Mouse (Mus musculus) liver, embryonic 13.5 days (tissue): Measurements from ENCODE around the gene Polr2c. TPM values are rescaled to one million over a fixed set of nuclear protein-coding genes. Genes with fewer than 3 reads are reported as not detected.

Source experiments
- ATAC-seq: fragments of 200-750 bp; cut with Nextera tagmentation; 2 replicates; pipeline ENCODE4 v1.8.0; 2017; ENCODE audit warnings: low read depth, mild to moderate bottlenecking, moderate number of reproducible peaks, moderate library complexity
- DNase-seq: peaks from one replicate; pipeline ENCODE4 v3.0.0; 2022
- H3K27ac ChIP-seq: fragments of 300-500 bp; sonication (generic); 2 replicates; pipeline ENCODE4 v1.5.1; 2015; ENCODE audit warnings: moderate library complexity, mild to moderate bottlenecking, inconsistent platforms
- H3K27me3 ChIP-seq: fragments of 300-500 bp; sonication (generic); 2 replicates; pipeline ENCODE4 v1.6.1; 2015; ENCODE audit warnings: mild to moderate bottlenecking, inconsistent platforms
- H3K36me3 ChIP-seq: fragments of 300-500 bp; sonication (generic); 2 replicates; pipeline ENCODE4 v1.6.1; 2015; ENCODE audit warnings: mild to moderate bottlenecking, inconsistent platforms
- H3K4me1 ChIP-seq: fragments of 300-500 bp; sonication (generic); replicated peaks from 2 replicates; pipeline ENCODE4 v1.6.1; 2015; ENCODE audit warnings: inconsistent platforms
- H3K4me2 ChIP-seq: fragments of 300-500 bp; sonication (generic); 2 replicates; pipeline ENCODE4 v1.6.1; 2015; ENCODE audit warnings: inconsistent platforms, mild to moderate bottlenecking, moderate library complexity
- H3K4me3 ChIP-seq: fragments of 300-500 bp; sonication (generic); replicated peaks from 2 replicates; pipeline ENCODE4 v1.5.1; 2015; ENCODE audit warnings: mild to moderate bottlenecking, inconsistent platforms
- H3K9ac ChIP-seq: fragments of 300-500 bp; sonication (generic); 2 replicates; pipeline ENCODE4 v1.6.1; 2015; ENCODE audit warnings: mild to moderate bottlenecking, inconsistent platforms
- H3K9me3 ChIP-seq: fragments of 300-500 bp; sonication (generic); replicated peaks from 2 replicates; pipeline ENCODE4 v1.6.1; 2016; ENCODE audit warnings: inconsistent platforms
- WGBS: fragments of 180-500 bp; shearing (Covaris S2); methylation state at CpG from one replicate; pipeline ENCODE4 v1.1.7; 2015; ENCODE audit not compliant: insufficient replicate concordance; 5-methylcytosine and 5-hydroxymethylcytosine counted together
- polyA plus RNA-seq: library from polyadenylated mRNA; unstranded; fragments of >200 nt; fragmentation: Nextera tagmentation; extraction: Ambion mirVana; gene quantifications from 2 replicates; pipeline ENCODE4 v1.2.1, GENCODE M21; 2015

The Polr2c gene
- 94.5 and 95.3 TPM in 2 replicates for polyA plus RNA-seq

DNA sequence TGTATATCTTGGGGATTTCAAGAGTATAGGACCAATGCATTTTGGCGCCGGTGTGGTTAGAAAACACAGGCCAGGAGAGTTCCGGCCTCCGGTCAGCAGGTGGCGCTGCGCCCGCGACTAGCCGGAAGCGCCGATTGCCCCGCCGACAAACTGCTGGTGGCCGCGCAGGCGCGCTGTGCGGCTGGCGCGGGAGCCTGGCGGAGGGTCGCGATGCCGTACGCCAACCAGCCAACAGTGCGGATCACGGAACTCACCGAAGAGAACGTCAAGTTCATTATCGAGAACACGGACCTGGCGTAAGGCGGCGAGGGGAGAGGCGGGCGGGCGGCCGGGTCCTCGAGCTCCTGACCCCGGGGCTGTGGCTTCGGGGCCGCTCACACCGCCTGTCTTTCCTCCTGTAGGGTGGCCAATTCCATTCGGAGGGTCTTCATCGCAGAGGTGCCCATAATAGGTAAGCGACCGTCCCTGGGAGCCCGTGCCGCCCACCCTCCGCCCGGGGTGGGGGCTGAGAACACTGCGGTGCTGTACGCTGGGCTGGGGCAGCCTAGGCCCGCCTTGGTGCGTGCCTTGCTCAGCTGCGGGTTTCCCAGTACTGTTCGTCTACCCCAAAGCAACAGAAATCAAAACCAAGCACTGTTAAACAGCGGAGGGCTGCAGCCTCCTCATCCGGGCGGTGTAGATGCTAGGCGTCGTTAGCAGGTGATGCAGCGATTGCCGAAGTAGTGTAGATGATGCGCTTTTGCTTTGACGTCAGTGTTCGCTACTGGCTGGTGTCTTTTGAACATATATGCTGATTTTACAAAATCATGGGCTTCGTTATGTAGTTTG, at the start of gene Polr2c:
Gene Polr2c (plus strand): TSS at position 105 of the 828 bp plus-strand sequence.
- peak; percentile 73 for ATAC-seq
- Histone ChIP-seq H3K4me3 (peak within 1 kb of the TSS; percentile 91), H3K4me2 (peak within 1 kb of the TSS; percentile 81), H3K4me1 (peaks cover 27% of the 10 kb centered on the region), H3K9me3 (no peaks in the 10 kb centered on the region), H3K27me3 (no peaks in the 10 kb centered on the region), H3K9ac (peak within 1 kb of the TSS; percentile 94), H3K27ac (peak within 1 kb of the TSS; percentile 85), H3K36me3 (peaks cover 60% of the 10 kb centered on the region)
- WGBS, result under 1% methylated on average over 68 of the region's 68 CpGs
- DNase-seq, result peak; percentile 86

DNA sequence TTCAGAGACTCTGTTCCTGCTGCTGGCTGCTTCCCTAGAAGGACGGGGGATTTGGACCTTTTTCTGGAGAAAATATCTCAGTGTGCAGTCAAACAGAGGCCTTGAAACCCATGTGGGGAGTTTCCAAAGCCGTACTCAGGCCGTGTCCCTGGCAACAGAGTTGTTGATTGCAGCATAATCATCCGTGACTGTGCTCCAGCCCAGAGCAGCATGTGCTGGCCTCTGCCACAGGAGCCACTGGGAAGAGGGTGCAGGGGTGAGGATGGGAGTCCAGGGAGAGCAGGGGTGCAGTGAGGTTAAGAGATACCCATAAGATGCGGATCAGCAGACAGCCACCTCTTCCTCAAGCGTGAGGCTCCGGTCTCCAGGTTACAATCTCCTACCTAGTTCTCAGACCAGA, 49.7 kb upstream of the Polr2c start:
- Histone ChIP-seq H3K27me3 (peaks cover 9% of the 10 kb centered on the region; the same call in 1 of the 2 replicates), H3K4me3 (no peak overlapping the region), H3K36me3 (no peaks in the 10 kb centered on the region), H3K9ac (0 out of 2 replicates have a peak overlapping the region, but pooled peaks have one; percentile 22), H3K27ac (no peak overlapping the region), H3K4me2 (no peak overlapping the region), H3K4me1 (peaks cover 38% of the 10 kb centered on the region), H3K9me3 (no peaks in the 10 kb centered on the region)
- ATAC-seq (no peak), DNase-seq (no peak)
- WGBS, result 58% methylated on average over 7 of the region's 7 CpGs

DNA sequence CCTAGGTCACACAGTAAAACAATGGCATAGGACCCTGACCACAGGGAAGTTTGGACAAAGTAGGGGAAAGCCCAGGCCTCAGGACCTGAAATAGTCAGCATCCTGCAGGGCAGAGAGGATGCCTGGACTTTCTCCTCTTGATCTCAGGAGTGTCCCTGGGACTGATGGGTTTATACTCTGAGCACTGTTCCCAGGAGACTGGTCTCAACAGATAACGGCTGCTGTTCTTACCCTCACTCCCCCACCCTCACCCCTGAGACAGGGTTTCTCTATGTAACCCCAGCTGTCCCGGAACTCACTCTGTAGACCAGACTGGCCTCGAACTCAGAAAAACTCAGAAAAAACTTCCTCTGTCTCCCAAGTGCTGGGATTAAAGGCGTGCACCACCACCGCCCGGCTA, 48.9 kb upstream of the Polr2c start:
- 61% methylated on average over 6 of the region's 6 CpGs for WGBS
- H3K9me3 ChIP-seq, result no peaks in the 10 kb centered on the region

DNA sequence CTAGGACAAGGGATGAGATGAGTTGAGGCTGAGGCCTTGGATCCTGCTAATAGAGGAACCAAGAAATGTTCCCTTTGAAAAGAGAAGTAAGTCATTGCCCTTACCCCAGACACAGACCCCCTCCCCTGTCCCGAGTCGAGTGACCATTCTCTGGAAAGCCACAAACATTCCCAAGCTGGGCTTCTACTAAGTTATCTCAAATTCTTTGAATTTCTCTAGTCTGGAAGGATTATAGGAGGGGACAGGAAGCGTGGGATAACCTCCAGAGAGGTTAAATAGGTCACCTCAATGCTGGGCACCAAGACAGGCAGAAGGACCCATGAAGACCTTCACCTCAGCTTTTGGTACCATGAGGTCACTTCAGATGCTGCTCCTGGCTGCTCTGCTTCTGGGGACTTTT, 47.1 kb upstream of the Polr2c start, which contains the start of gene Ccl17:
Gene Ccl17 (plus strand): TSS at position 301 of the 400 bp plus-strand sequence.
- H3K27ac ChIP-seq, result peak within 1 kb of the TSS; percentile 53
- no peak within 1 kb of the TSS for H3K9ac ChIP-seq
- 49% methylated on average over 3 of the region's 3 CpGs for WGBS
- peaks cover 30% of the 10 kb centered on the region for H3K4me1 ChIP-seq
- DNase-seq (no peak), ATAC-seq (no peak)
- no peaks in the 10 kb centered on the region for H3K36me3 ChIP-seq
- no peak within 1 kb of the TSS for H3K4me2 ChIP-seq
- peaks cover 9% of the 10 kb centered on the region; the same call in 1 of the 2 replicates for H3K27me3 ChIP-seq
- no peak within 1 kb of the TSS for H3K4me3 ChIP-seq
- H3K9me3 ChIP-seq, result no peaks in the 10 kb centered on the region

More for the DNA sequence above, 48.9 kb upstream of the Polr2c start:
- peaks cover 39% of the 10 kb centered on the region for H3K4me1 ChIP-seq
- no peak overlapping the region for H3K27ac ChIP-seq
- H3K36me3 ChIP-seq, result no peaks in the 10 kb centered on the region
- no peak overlapping the region for H3K4me2 ChIP-seq
- ATAC-seq, result peak; percentile 70
- peaks cover 9% of the 10 kb centered on the region; the same call in 1 of the 2 replicates for H3K27me3 ChIP-seq
- no peak for DNase-seq
- no peak overlapping the region for H3K4me3 ChIP-seq
- H3K9ac ChIP-seq, result no peak overlapping the region

DNA sequence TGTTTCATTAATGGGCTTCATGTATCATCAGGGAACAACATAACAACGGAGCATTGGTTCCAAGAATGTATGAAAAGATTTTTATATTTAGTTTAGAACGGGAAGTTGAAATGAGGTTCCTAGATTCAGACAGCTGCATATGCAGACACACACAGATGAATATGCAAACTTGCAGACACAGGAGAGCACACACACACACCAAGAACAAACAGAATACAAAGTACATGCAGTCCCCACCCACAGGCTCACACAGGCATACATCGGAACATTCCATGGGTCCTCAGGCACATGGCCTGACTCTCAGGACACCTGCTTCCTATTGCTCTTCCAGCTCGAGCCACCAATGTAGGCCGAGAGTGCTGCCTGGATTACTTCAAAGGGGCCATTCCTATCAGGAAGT, 46.4 kb upstream of the Polr2c start:
- Histone ChIP-seq H3K9ac (no peak overlapping the region), H3K4me2 (no peak overlapping the region), H3K36me3 (no peaks in the 10 kb centered on the region), H3K9me3 (no peaks in the 10 kb centered on the region), H3K4me3 (no peak overlapping the region), H3K27ac (no peak overlapping the region), H3K27me3 (peaks cover 9% of the 10 kb centered on the region; the same call in 1 of the 2 replicates), H3K4me1 (peaks cover 29% of the 10 kb centered on the region)
- DNase-seq (no peak), ATAC-seq (no peak)
- WGBS, result 72% methylated on average over 5 of the region's 5 CpGs

- Histone ChIP-seq H3K9me3 (no peaks in the 10 kb centered on the region), H3K27me3 (peaks cover 6% of the 10 kb centered on the region; the same call in 1 of the 2 replicates), H3K4me1 (peaks cover 29% of the 10 kb centered on the region), H3K27ac (peak overlapping the region; percentile 53; the same call in 1 of the 2 replicates), H3K9ac (no peak overlapping the region), H3K4me3 (no peak overlapping the region), H3K4me2 (no peak overlapping the region), H3K36me3 (no peaks in the 10 kb centered on the region)
- 47% methylated on average over 6 of the region's 6 CpGs for WGBS
- DNase-seq, result no peak
- no peak for ATAC-seq
Observed at GRCm38 (mm10) chr8:94811654-94812053, 45.6 kb upstream of the Polr2c start.

DNA sequence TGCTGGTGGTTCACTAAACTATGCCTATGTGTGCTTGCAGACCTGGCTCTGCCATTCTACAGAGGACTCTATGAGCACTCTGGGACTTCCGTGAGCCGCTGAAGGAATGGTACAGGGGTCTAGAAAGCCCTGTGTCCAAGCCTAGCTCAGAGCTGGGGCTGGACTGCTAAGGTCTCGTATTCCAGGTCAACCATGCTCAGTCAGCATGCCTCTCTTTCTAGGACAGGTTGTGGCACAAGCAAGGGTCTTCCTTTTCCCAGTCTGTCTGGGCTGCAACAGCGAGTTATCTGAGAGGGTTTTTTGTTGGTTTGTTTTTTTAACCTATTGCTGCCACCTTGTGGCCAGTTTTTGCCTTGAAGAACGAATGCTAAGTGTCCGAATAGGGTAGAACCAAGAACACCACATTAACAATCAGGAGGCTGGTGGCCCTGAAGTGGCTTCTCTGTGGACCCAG, 44.6 kb upstream of the Polr2c start:
- DNase-seq, result peak; percentile 70
- no peak overlapping the region for H3K4me3 ChIP-seq
- peak; percentile 43 for ATAC-seq
- peaks cover 24% of the 10 kb centered on the region for H3K4me1 ChIP-seq
- WGBS, result 34% methylated on average over 6 of the region's 6 CpGs
- H3K36me3 ChIP-seq, result no peaks in the 10 kb centered on the region
- H3K27me3 ChIP-seq, result 0 out of 2 replicates have a peak, but pooled peaks cover 4% of the 10 kb centered on the region
- H3K9ac ChIP-seq, result no peak overlapping the region
- H3K4me2 ChIP-seq, result no peak overlapping the region
- 0 out of 2 replicates have a peak overlapping the region, but pooled peaks have one; percentile 1 for H3K27ac ChIP-seq
- H3K9me3 ChIP-seq, result no peaks in the 10 kb centered on the region

DNA sequence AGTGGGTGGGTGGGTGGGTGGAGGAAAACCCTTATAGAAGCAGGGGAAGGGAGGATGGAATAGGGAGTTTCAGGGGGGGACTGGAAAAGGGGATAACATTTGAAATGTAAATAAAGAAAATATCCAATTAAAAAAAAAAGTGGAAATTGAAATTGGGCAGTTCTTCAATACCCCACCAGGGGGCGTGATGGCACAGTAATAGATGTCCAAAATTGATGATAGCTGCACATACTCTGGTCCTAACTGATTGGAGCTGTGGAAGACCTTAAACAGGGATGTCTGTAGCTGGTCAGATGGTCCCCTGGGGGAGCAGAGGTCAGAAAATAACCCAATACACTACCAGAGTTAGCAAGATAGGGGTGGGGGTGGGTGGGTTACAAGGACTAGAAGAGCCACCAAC, 42.7 kb upstream of the Polr2c start:
- no peak overlapping the region for H3K9ac ChIP-seq
- ATAC-seq (no peak), DNase-seq (no peak)
- H3K4me3 ChIP-seq, result no peak overlapping the region
- no peak overlapping the region for H3K4me2 ChIP-seq
- 0% methylated on average over 1 of the region's 1 CpGs for WGBS
- H3K27ac ChIP-seq, result no peak overlapping the region
- no peaks in the 10 kb centered on the region for H3K27me3 ChIP-seq
- H3K4me1 ChIP-seq, result peaks cover 8% of the 10 kb centered on the region
- no peaks in the 10 kb centered on the region for H3K9me3 ChIP-seq
- no peaks in the 10 kb centered on the region for H3K36me3 ChIP-seq

GRCm38 (mm10) chr8:94817933-94818332, 39.3 kb upstream of the Polr2c start:
- 62% methylated on average over 11 of the region's 11 CpGs for WGBS
- ATAC-seq (no peak), DNase-seq (no peak)
- H3K27ac ChIP-seq, result no peak overlapping the region
- H3K4me2 ChIP-seq, result no peak overlapping the region
- H3K9ac ChIP-seq, result no peak overlapping the region
- H3K9me3 ChIP-seq, result no peaks in the 10 kb centered on the region
- H3K36me3 ChIP-seq, result peaks cover 30% of the 10 kb centered on the region
- no peaks in the 10 kb centered on the region for H3K27me3 ChIP-seq
- H3K4me3 ChIP-seq, result no peak overlapping the region
- peaks cover 19% of the 10 kb centered on the region for H3K4me1 ChIP-seq

DNA sequence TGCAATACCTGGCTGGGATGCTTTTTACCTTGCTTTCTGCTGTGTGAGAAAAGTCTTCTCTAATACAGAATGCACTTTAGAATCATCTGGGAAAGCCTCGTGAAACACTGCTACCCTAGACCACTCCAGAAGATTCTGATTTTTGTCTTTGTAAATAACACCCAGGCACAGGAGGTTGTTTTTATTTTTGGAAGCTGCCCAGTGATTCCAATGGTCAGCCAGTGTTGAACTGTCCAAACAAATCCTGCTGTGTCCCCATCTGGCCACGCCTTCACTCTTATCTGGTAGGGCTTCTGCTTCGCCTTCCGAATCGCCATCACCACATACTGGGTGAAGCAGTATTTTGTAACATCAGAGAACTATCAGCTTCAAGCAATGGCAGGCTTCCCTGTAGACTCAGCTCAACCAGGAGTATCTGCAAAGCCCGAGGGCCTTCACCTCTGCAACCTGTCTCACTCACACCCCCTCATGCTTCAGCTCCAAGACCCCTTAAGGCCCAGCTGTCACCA, 37.5 kb upstream of the Polr2c start:
- no peak for DNase-seq
- Histone ChIP-seq H3K4me3 (no peak overlapping the region), H3K9me3 (no peaks in the 10 kb centered on the region), H3K27me3 (no peaks in the 10 kb centered on the region), H3K4me1 (peaks cover 22% of the 10 kb centered on the region), H3K4me2 (no peak overlapping the region), H3K9ac (no peak overlapping the region), H3K36me3 (peaks cover 48% of the 10 kb centered on the region), H3K27ac (peak overlapping the region; percentile 67)
- WGBS, result 39% methylated on average over 6 of the region's 6 CpGs
- peak; percentile 55; the same call in 1 of the 2 replicates for ATAC-seq

DNA sequence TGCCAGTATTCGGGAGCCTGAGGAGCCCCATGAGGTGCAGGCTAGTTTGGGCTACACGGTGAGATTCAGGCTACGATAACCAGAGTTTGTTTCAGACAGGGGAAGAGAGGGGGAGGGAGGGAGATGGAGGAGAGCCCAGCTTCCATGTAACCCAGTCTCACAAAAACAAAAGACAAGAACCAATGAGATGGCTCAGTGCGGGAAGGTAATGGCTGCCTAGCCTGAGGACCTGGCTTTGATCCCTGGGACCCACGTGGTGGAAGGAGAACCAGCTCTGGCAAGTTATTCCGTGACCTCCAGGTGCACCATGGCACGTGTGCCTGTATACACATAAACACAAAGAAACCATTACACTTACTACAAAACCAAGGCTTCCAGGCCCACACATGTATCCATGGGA, 36.7 kb upstream of the Polr2c start:
- Histone ChIP-seq H3K9ac (peak overlapping the region; percentile 3; the same call in 1 of the 2 replicates), H3K4me1 (peaks cover 22% of the 10 kb centered on the region), H3K36me3 (peaks cover 55% of the 10 kb centered on the region), H3K4me2 (no peak overlapping the region), H3K9me3 (no peaks in the 10 kb centered on the region), H3K4me3 (no peak overlapping the region), H3K27ac (no peak overlapping the region), H3K27me3 (no peaks in the 10 kb centered on the region)
- no peak for ATAC-seq
- 85% methylated on average over 7 of the region's 7 CpGs for WGBS
- no peak for DNase-seq
